Mouse (Mus musculus) urinary bladder, adult 18-20 months (tissue): ENCODE results near the gene Fbxo45.
"Not testable (repeated sequence)": the region's sequence is repeated elsewhere in the genome, so short reads cannot be mapped to it uniquely, and the experiment has no call there.

Experiments
- DNase-seq, 2 experiments: peaks; one replicate each; pipeline ENCODE4 v3.0.0; 2022; ENCODE audit warnings: low spot score in 2 of 2, mixed read lengths in 2 of 2

The Fbxo45 gene

GRCm38 (mm10) chr16:32246952-32247370, at the start of gene Fbxo45, which contains the start of gene Wdr53:
Gene Fbxo45, minus strand, starts transcription at chr16:32247158.
Gene Wdr53, plus strand, starts transcription at chr16:32247227.
- DNase-seq: peak; percentile 91 to 97

- DNase-seq: no peak
Observed at GRCm38 (mm10) chr16:32291821-32292220, 44.9 kb upstream of the Fbxo45 start.

GRCm38 (mm10) chr16:32282608-32283007, 35.6 kb upstream of the Fbxo45 start:
- no peak for DNase-seq

- DNase-seq: no peak
Observed at GRCm38 (mm10) chr16:32280211-32280610, 33.3 kb upstream of the Fbxo45 start.

GRCm38 (mm10) chr16:32278396-32278795, 31.4 kb upstream of the Fbxo45 start:
- no peak for DNase-seq

- peak; percentile 90 to 91 for DNase-seq
Observed at GRCm38 (mm10) chr16:32277308-32278256, 30.6 kb upstream of the Fbxo45 start, which contains the start of gene Rnf168. Gene Rnf168, plus strand, starts transcription at chr16:32277459.

GRCm38 (mm10) chr16:32275830-32276229, 28.9 kb upstream of the Fbxo45 start:
- no peak for DNase-seq

GRCm38 (mm10) chr16:32275041-32275440, 28.1 kb upstream of the Fbxo45 start:
- no peak for DNase-seq

- no peak for DNase-seq
Observed at GRCm38 (mm10) chr16:32273338-32273737, 26.4 kb upstream of the Fbxo45 start.

GRCm38 (mm10) chr16:32271291-32271690, 24.3 kb upstream of the Fbxo45 start, which contains the start of gene Smco1:
Gene Smco1, plus strand, starts transcription at chr16:32271468.
- no peak for DNase-seq

GRCm38 (mm10) chr16:32264225-32264624, 17.3 kb upstream of the Fbxo45 start:
- DNase-seq: not testable (repeated sequence)

- DNase-seq: peak; percentile 16 to 54
Observed at GRCm38 (mm10) chr16:32246351-32246791, 587 bp downstream of the Fbxo45 start.

- no peak for DNase-seq
Observed at GRCm38 (mm10) chr16:32243901-32244300, 3.1 kb downstream of the Fbxo45 start.

GRCm38 (mm10) chr16:32239428-32240312, 7.3 kb downstream of the Fbxo45 start:
- no peak for DNase-seq

- DNase-seq: no peak
Observed at GRCm38 (mm10) chr16:32237930-32238680, 8.9 kb downstream of the Fbxo45 start.

GRCm38 (mm10) chr16:32232050-32232449, 14.9 kb downstream of the Fbxo45 start:
- not testable (repeated sequence) for DNase-seq

GRCm38 (mm10) chr16:32222399-32222798, 24.6 kb downstream of the Fbxo45 start:
- DNase-seq: no peak

- no peak for DNase-seq
Observed at GRCm38 (mm10) chr16:32221803-32222202, 25.2 kb downstream of the Fbxo45 start.

- DNase-seq: no peak
Observed at GRCm38 (mm10) chr16:32214804-32215576, 32.0 kb downstream of the Fbxo45 start.

- DNase-seq: no peak
Observed at GRCm38 (mm10) chr16:32214156-32214555, 32.8 kb downstream of the Fbxo45 start.
